In genomic region chr13:43830892-43831673, GRCm38 (mm10) we compare ENCODE assay signal across 15 mouse cellular contexts. TPM values are rescaled to one million over a fixed set of nuclear protein-coding genes. Genes with fewer than 3 reads are reported as not detected.
DNase-seq lines count a peak whose midpoint lies in the region; ATAC-seq lines count a peak whose summit lies in the region.
"Had no signal": no experiment of that assay in that cellular context is flagged by ENCODE, and none has a peak within 500 bp of the region (broad histone marks: within the 10 kb centered on the region; RNA-seq: fewer than 3 reads in every experiment).

No protein-coding gene starts in this region.

- H3K27me3 ChIP-seq in heart, embryonic 12.5 days (replicated peaks), result no peaks in the 10 kb centered on the region
- H3K27me3 ChIP-seq in limb, embryonic 13.5 days, result no peaks in the 10 kb centered on the region
- H3K27me3 ChIP-seq: embryonic facial prominence, embryonic 15.5 days; hindbrain, embryonic 13.5 days had no signal

- no peak overlapping the region for H3K27ac ChIP-seq in heart, embryonic 12.5 days (ENCODE audit: poor library complexity, severe bottlenecking)
- peak overlapping the region; percentile 3; the same call in 1 of the 2 replicates for H3K27ac ChIP-seq in limb, embryonic 13.5 days
- H3K27ac ChIP-seq: embryonic facial prominence, embryonic 15.5 days; hindbrain, embryonic 13.5 days; layer of hippocampus, adult 2 months had no signal

- H3K9ac ChIP-seq in heart, embryonic 12.5 days, result no peak overlapping the region
- H3K9ac ChIP-seq in limb, embryonic 13.5 days, result no peak overlapping the region
- H3K9ac ChIP-seq: embryonic facial prominence, embryonic 15.5 days; hindbrain, embryonic 13.5 days; liver, postnatal 0 days had no signal

- H3K4me2 ChIP-seq in heart, embryonic 12.5 days, result no peak overlapping the region
- no peak overlapping the region for H3K4me2 ChIP-seq in limb, embryonic 13.5 days (replicated peaks)
- H3K4me2 ChIP-seq: embryonic facial prominence, embryonic 15.5 days; hindbrain, embryonic 13.5 days had no signal

- ATAC-seq in heart, embryonic 12.5 days (ENCODE audit: insufficient number of reproducible peaks, low FRiP score), result no peak
- 0 out of 2 replicates have a peak, but pooled peaks have one; percentile 40 for ATAC-seq in limb, embryonic 13.5 days (ENCODE audit: low FRiP score, low read depth)
- ATAC-seq: forebrain, embryonic 14.5 days; liver, postnatal 0 days had no signal

- intact Hi-C loops in left cerebral cortex, postnatal 4 days (cut with DNase I), result no loop called here

- H3K4me3 ChIP-seq in heart, embryonic 12.5 days, result no peak overlapping the region
- H3K4me3 ChIP-seq in limb, embryonic 13.5 days, result no peak overlapping the region
- H3K4me3 ChIP-seq: embryonic facial prominence, embryonic 15.5 days; hindbrain, embryonic 13.5 days; layer of hippocampus, adult 2 months had no signal

- H3K4me1 ChIP-seq in heart, embryonic 12.5 days (replicated peaks), result no peaks in the 10 kb centered on the region; the same call in 1 of the 2 replicates
- H3K4me1 ChIP-seq in limb, embryonic 13.5 days, result peaks cover 24% of the 10 kb centered on the region
- H3K4me1 ChIP-seq: embryonic facial prominence, embryonic 15.5 days; hindbrain, embryonic 13.5 days had no signal

- DNase-seq in heart, adult 11 months, result peak; percentile 97
- DNase-seq in urinary bladder, postnatal 14 days (ENCODE audit: low spot score), result peak; percentile 4
- no peak for DNase-seq in urinary bladder, postnatal 10 days (ENCODE audit: low spot score)
- DNase-seq in cerebellum, adult 18-20 months, result no peak
- no peak for DNase-seq in yolk sac, embryonic 10.5 days (ENCODE audit: low spot score)
- no peak for DNase-seq in left cerebral cortex, postnatal 4 days
- DNase-seq: adrenal gland, postnatal 10 days; cerebellum, postnatal 36 days; liver, postnatal 0 days had no signal

- H3K36me3 ChIP-seq in heart, embryonic 12.5 days, result no peaks in the 10 kb centered on the region
- H3K36me3 ChIP-seq in limb, embryonic 13.5 days, result no peaks in the 10 kb centered on the region
- H3K36me3 ChIP-seq: embryonic facial prominence, embryonic 15.5 days; hindbrain, embryonic 13.5 days had no signal

- 74% methylated on average over 8 of the region's 8 CpGs for WGBS in heart, embryonic 12.5 days
- WGBS in limb, embryonic 13.5 days, result 34% methylated on average over 8 of the region's 8 CpGs

- no peaks in the 10 kb centered on the region for H3K9me3 ChIP-seq in heart, embryonic 12.5 days (replicated peaks)
- H3K9me3 ChIP-seq in limb, embryonic 13.5 days, result 0 out of 2 replicates have a peak, but pooled peaks cover 7% of the 10 kb centered on the region
- H3K9me3 ChIP-seq: embryonic facial prominence, embryonic 15.5 days; hindbrain, embryonic 13.5 days had no signal

RNA-seq across cellular contexts. Expression of gene Cd83, which starts 46.5 kb away (rescaled TPM):
- polyA plus RNA-seq in heart, embryonic 12.5 days (2016; fragmentation: Nextera tagmentation; extraction: Ambion mirVana), result 1.4 and 1.5 TPM in 2 replicates
- polyA plus RNA-seq in limb, embryonic 13.5 days (2015; fragmentation: Nextera tagmentation; extraction: Ambion mirVana), result 27.0 and 28.4 TPM in 2 replicates
- 1 to 10 TPM; 6.7 to 7.6 TPM for total RNA-seq in left cerebral cortex, postnatal 4 days (2021)

Comparison
In these comparisons a context has a peak if more than half of its experiments do, and no peak if none do; other contexts are left out.
1. DNase-seq: peak in heart, adult 11 months (single experiment) and urinary bladder, postnatal 14 days (single experiment); none in urinary bladder, postnatal 10 days (single experiment), cerebellum, adult 18-20 months (0 of 2), yolk sac, embryonic 10.5 days (single experiment) and left cerebral cortex, postnatal 4 days (single experiment).
2. RNA of gene Cd83, which starts 46.5 kb away (polyA plus RNA-seq): 27.0 to 28.4 TPM in limb, embryonic 13.5 days; 1.4 to 1.5 TPM in heart, embryonic 12.5 days; every median in the first group is over 10 times any median in the second.